Mouse (Mus musculus) cerebellum, adult 2 months (tissue): ENCODE data around the gene Jak3. TPM values are rescaled to one million over a fixed set of nuclear protein-coding genes. Genes with fewer than 3 reads are reported as not detected.
"Not testable (repeated sequence)": the region's sequence is repeated elsewhere in the genome, so short reads cannot be mapped to it uniquely, and the experiment has no call there.

Source experiments
- DNase-seq, 2 experiments: peaks; one replicate each; pipeline ENCODE4 v3.0.0; 2021
- H3K27ac ChIP-seq: fragments of 200-500 bp; 2 replicates; pipeline ENCODE4 v1.5.1; 2012; ENCODE audit warnings: low read length, control low read depth, inconsistent platforms; ENCODE audit not compliant: insufficient read depth
- H3K27me3 ChIP-seq: fragments of 200-500 bp; 2 replicates; pipeline ENCODE4 v1.6.1; 2012; ENCODE audit warnings: inconsistent platforms, mild to moderate bottlenecking, low read length, moderate library complexity; ENCODE audit not compliant: control insufficient read depth, insufficient read depth
- H3K4me1 ChIP-seq: fragments of 200-500 bp; 2 replicates; pipeline ENCODE4 v1.6.1; 2011; ENCODE audit warnings: low read length; ENCODE audit not compliant: control insufficient read depth, insufficient read depth
- H3K4me3 ChIP-seq: fragments of 200-500 bp; replicated peaks from 2 replicates; pipeline ENCODE3; 2011; ENCODE audit warnings: mild to moderate bottlenecking, low read depth, low read length, control low read depth; ENCODE audit not compliant: insufficient read depth
- CTCF ChIP-seq: fragments of 200-500 bp; IDR thresholded peaks from 2 replicates; pipeline ENCODE4 v1.5.1; 2011; ENCODE audit warnings: low read depth, mild to moderate bottlenecking, control low read depth, low read length, moderate library complexity, borderline replicate concordance; ENCODE audit not compliant: insufficient read depth
- POLR2A ChIP-seq: fragments of 200-500 bp; IDR thresholded peaks from 2 replicates; pipeline ENCODE4 v1.6.1; 2011; ENCODE audit warnings: low read length, control low read depth, borderline replicate concordance; ENCODE audit not compliant: insufficient read depth
- WGBS: fragments of 180-500 bp; shearing (Covaris S2); methylation state at CpG from one replicate; pipeline ENCODE4 v1.1.7; 2018; 5-methylcytosine and 5-hydroxymethylcytosine counted together
- polyA plus RNA-seq: library from polyadenylated mRNA; depleted of rRNA; stranded (reverse); fragments of >200 nt; gene quantifications from 2 replicates; pipeline ENCODE4 v1.2.3, GENCODE M21; 2012

Gene Jak3
- polyA plus RNA-seq, 1 experiment: 3.6 TPM

- H3K27me3 ChIP-seq: no peaks in the 10 kb centered on the region; the same call in 1 of the 2 replicates
- no peak overlapping the region for H3K4me3 ChIP-seq
- WGBS: 21% methylated on average over 10 of the region's 10 CpGs
- no peak for DNase-seq
- H3K27ac ChIP-seq: no peak overlapping the region
- TF ChIP-seq CTCF (no peak), POLR2A (no peak)
- H3K4me1 ChIP-seq: peaks cover 10% of the 10 kb centered on the region; the same call in 1 of the 2 replicates
These were observed 8.6 kb downstream of the Jak3 start for GRCm38 (mm10) chr8:71684701-71685100.

GRCm38 (mm10) chr8:71685573-71685972, 9.5 kb downstream of the Jak3 start:
- peaks cover 1% of the 10 kb centered on the region; the same call in 1 of the 2 replicates for H3K27me3 ChIP-seq
- DNase-seq: no peak
- 6% methylated on average over 29 of the region's 29 CpGs for WGBS
- H3K4me3 ChIP-seq: peak overlapping the region; percentile 15
- H3K27ac ChIP-seq: no peak overlapping the region
- peaks cover 10% of the 10 kb centered on the region; the same call in 1 of the 2 replicates for H3K4me1 ChIP-seq
- TF ChIP-seq POLR2A: no peak
- TF ChIP-seq CTCF: peak; percentile 30; the same call in 1 of the 2 replicates

GRCm38 (mm10) chr8:71686143-71686734, 10.1 kb downstream of the Jak3 start:
- peak overlapping the region; percentile 15 for H3K4me3 ChIP-seq
- no peak overlapping the region for H3K27ac ChIP-seq
- TF ChIP-seq POLR2A (no peak), CTCF (no peak)
- no peak for DNase-seq
- peaks cover 10% of the 10 kb centered on the region; the same call in 1 of the 2 replicates for H3K4me1 ChIP-seq
- WGBS: 3% methylated on average over 23 of the region's 23 CpGs
- peaks cover 1% of the 10 kb centered on the region; the same call in 1 of the 2 replicates for H3K27me3 ChIP-seq

GRCm38 (mm10) chr8:71687616-71688015, 11.5 kb downstream of the Jak3 start:
- Histone ChIP-seq H3K27ac (no peak overlapping the region), H3K4me3 (no peak overlapping the region), H3K4me1 (peaks cover 10% of the 10 kb centered on the region; the same call in 1 of the 2 replicates), H3K27me3 (peaks cover 1% of the 10 kb centered on the region; the same call in 1 of the 2 replicates)
- DNase-seq: no peak
- 11% methylated on average over 8 of the region's 8 CpGs for WGBS
- TF ChIP-seq POLR2A (no peak), CTCF (no peak)

- TF ChIP-seq CTCF (no peak), POLR2A (no peak)
- Histone ChIP-seq H3K4me1 (peaks cover 10% of the 10 kb centered on the region; the same call in 1 of the 2 replicates), H3K4me3 (no peak within 1 kb of the TSS), H3K27ac (no peak within 1 kb of the TSS), H3K27me3 (peaks cover 5% of the 10 kb centered on the region; the same call in 1 of the 2 replicates)
- DNase-seq: no peak
- 4% methylated on average over 33 of the region's 33 CpGs for WGBS
These were observed 12.9 kb downstream of the Jak3 start, which contains the start of gene Insl3 for GRCm38 (mm10) chr8:71689028-71689427. Insl3 (plus strand) TSS chr8:71689214.

- Histone ChIP-seq H3K4me3 (no peak overlapping the region), H3K4me1 (no peaks in the 10 kb centered on the region), H3K27ac (no peak overlapping the region), H3K27me3 (peaks cover 5% of the 10 kb centered on the region; the same call in 1 of the 2 replicates)
- 2% methylated on average over 30 of the region's 30 CpGs for WGBS
- TF ChIP-seq CTCF (no peak), POLR2A (no peak)
- DNase-seq: no peak
These were observed 16.4 kb downstream of the Jak3 start for GRCm38 (mm10) chr8:71692509-71692908.

- Histone ChIP-seq H3K4me1 (no peaks in the 10 kb centered on the region), H3K27me3 (peaks cover 5% of the 10 kb centered on the region; the same call in 1 of the 2 replicates), H3K27ac (no peak overlapping the region), H3K4me3 (no peak overlapping the region)
- WGBS: 5% methylated on average over 68 of the region's 68 CpGs
- TF ChIP-seq POLR2A (no peak), CTCF (no peak)
- no peak for DNase-seq
These were observed 17.3 kb downstream of the Jak3 start for GRCm38 (mm10) chr8:71693166-71694041.

- 0 out of 2 replicates have a peak, but pooled peaks have one; percentile 3 for TF ChIP-seq CTCF
- H3K27me3 ChIP-seq, H3K4me1 ChIP-seq, H3K4me3 ChIP-seq, H3K27ac ChIP-seq, DNase-seq: not testable (repeated sequence)
- 62% methylated on average over 12 of the region's 12 CpGs for WGBS
These were observed 19.4 kb downstream of the Jak3 start for GRCm38 (mm10) chr8:71695456-71695855.
